Mouse (Mus musculus) cerebellum, postnatal 25 days (tissue): ENCODE results near the gene Dpm1.

Source experiments
- DNase-seq, 2 experiments: peaks; one replicate each; pipeline ENCODE4 v3.0.0; 2021; ENCODE audit warnings: mixed read lengths in 2 of 2

Gene Dpm1

GRCm38 (mm10) chr2:168230026-168230728, at the start of gene Dpm1, which contains the start of the genes Gm20716 and Mocs3:
Dpm1 (minus strand) TSS chr2:168230591.
Gm20716 (minus strand) TSS chr2:168230364.
Mocs3 (plus strand) TSS chr2:168230622.
- DNase-seq, result peak; percentile 88 to 93

- DNase-seq, result peak; percentile 73 to 85
Measured at GRCm38 (mm10) chr2:168274374-168274935, 44.1 kb upstream of the Dpm1 start.

- DNase-seq, result no peak
Measured at GRCm38 (mm10) chr2:168273387-168273786, 43.0 kb upstream of the Dpm1 start.

GRCm38 (mm10) chr2:168268033-168268432, 37.6 kb upstream of the Dpm1 start:
- peak in 1 of 2 experiments; percentile 36 for DNase-seq

GRCm38 (mm10) chr2:168260900-168261299, 30.5 kb upstream of the Dpm1 start:
- DNase-seq, result no peak

- DNase-seq, result no peak
Measured at GRCm38 (mm10) chr2:168260124-168260523, 29.7 kb upstream of the Dpm1 start.

GRCm38 (mm10) chr2:168259046-168259445, 28.7 kb upstream of the Dpm1 start:
- DNase-seq, result no peak

GRCm38 (mm10) chr2:168257188-168257587, 26.8 kb upstream of the Dpm1 start:
- no peak for DNase-seq

GRCm38 (mm10) chr2:168256506-168256905, 26.1 kb upstream of the Dpm1 start:
- DNase-seq, result no peak

- no peak for DNase-seq
Measured at GRCm38 (mm10) chr2:168253822-168254221, 23.4 kb upstream of the Dpm1 start.

- DNase-seq, result peak in 1 of 2 experiments; percentile 50
Measured at GRCm38 (mm10) chr2:168252639-168253292, 22.4 kb upstream of the Dpm1 start.

- peak; percentile 84 to 93 for DNase-seq
Measured at GRCm38 (mm10) chr2:168250270-168250669, 19.9 kb upstream of the Dpm1 start.

- DNase-seq, result peak in 1 of 2 experiments; percentile 17
Measured at GRCm38 (mm10) chr2:168248856-168249245, 18.5 kb upstream of the Dpm1 start.

GRCm38 (mm10) chr2:168248167-168248855, 17.9 kb upstream of the Dpm1 start:
- DNase-seq, result no peak

- DNase-seq, result no peak
Measured at GRCm38 (mm10) chr2:168245571-168245970, 15.2 kb upstream of the Dpm1 start.

- no peak for DNase-seq
Measured at GRCm38 (mm10) chr2:168243278-168243677, 12.9 kb upstream of the Dpm1 start.

- DNase-seq, result no peak
Measured at GRCm38 (mm10) chr2:168242841-168243240, 12.4 kb upstream of the Dpm1 start.

- DNase-seq, result no peak
Measured at GRCm38 (mm10) chr2:168238335-168238734, 7.9 kb upstream of the Dpm1 start.

- DNase-seq, result no peak
Measured at GRCm38 (mm10) chr2:168233286-168233685, 2.9 kb upstream of the Dpm1 start.

- DNase-seq, result no peak
Measured at GRCm38 (mm10) chr2:168231471-168231829, 1.1 kb upstream of the Dpm1 start.

GRCm38 (mm10) chr2:168230773-168231470, 531 bp upstream of the Dpm1 start:
- peak in 1 of 2 experiments; percentile 63 for DNase-seq
